In the genomic region with DNA sequence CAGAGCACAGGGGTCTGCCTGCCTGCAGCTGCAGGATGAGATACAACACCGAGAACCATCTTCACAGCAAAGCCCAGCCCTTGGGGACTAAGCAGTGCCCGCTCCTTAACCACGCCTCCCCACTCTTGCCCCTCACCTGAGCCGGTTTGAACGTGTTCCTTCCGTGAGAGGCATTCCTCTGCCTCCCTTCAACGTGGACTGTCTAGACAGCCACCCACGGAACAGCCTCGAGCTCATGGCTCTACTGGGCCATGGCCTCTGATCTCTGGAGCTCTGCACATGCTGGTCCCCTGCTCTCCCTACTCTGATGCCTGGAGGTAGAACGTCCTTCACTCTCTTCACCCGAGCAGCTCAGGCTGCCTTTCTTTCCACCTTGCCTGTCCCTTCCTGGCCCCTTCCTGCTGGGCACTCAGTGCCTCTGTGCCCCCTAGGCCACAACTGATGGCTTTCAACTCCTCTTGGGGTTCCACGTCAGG, we compare ENCODE assay signal across 8 mouse cellular contexts. TPM values are rescaled to one million over a fixed set of nuclear protein-coding genes. Genes with fewer than 3 reads are reported as not detected.
DNase-seq lines count a peak whose midpoint lies in the region; ATAC-seq lines count a peak whose summit lies in the region.
"Had no signal": no experiment of that assay in that cellular context is flagged by ENCODE, and none has a peak within 500 bp of the region (broad histone marks: within the 10 kb centered on the region; RNA-seq: fewer than 3 reads in every experiment).

A gene (minus strand): TSS at position 426 of the 476 bp plus-strand sequence.

- no peak within 1 kb of the TSS for H3K4me2 ChIP-seq in neural tube, embryonic 11.5 days (ENCODE audit: low read depth)
- no peak within 1 kb of the TSS for H3K4me2 ChIP-seq in embryonic facial prominence, embryonic 15.5 days (replicated peaks)

- no peaks in the 10 kb centered on the region for H3K27me3 ChIP-seq in neural tube, embryonic 11.5 days (ENCODE audit: control insufficient read depth, insufficient read depth, low read length)
- no peaks in the 10 kb centered on the region for H3K27me3 ChIP-seq in embryonic facial prominence, embryonic 15.5 days

- H3K27ac ChIP-seq in neural tube, embryonic 11.5 days (ENCODE audit: low read depth, low read length): no peak within 1 kb of the TSS
- H3K27ac ChIP-seq in embryonic facial prominence, embryonic 15.5 days (replicated peaks): no peak within 1 kb of the TSS; the same call in 1 of the 2 replicates
- H3K27ac ChIP-seq: macrophage had no signal

- H3K9me3 ChIP-seq in neural tube, embryonic 11.5 days (ENCODE audit: control insufficient read depth, low read length): no peaks in the 10 kb centered on the region
- H3K9me3 ChIP-seq in embryonic facial prominence, embryonic 15.5 days (replicated peaks): no peaks in the 10 kb centered on the region

- H3K4me3 ChIP-seq in neural tube, embryonic 11.5 days (ENCODE audit: low read depth, low read length): no peak within 1 kb of the TSS
- H3K4me3 ChIP-seq in embryonic facial prominence, embryonic 15.5 days (replicated peaks): no peak within 1 kb of the TSS

- no peaks in the 10 kb centered on the region for H3K36me3 ChIP-seq in neural tube, embryonic 11.5 days (ENCODE audit: control insufficient read depth, insufficient read depth, low read length)
- no peaks in the 10 kb centered on the region for H3K36me3 ChIP-seq in embryonic facial prominence, embryonic 15.5 days

- H3K4me1 ChIP-seq in neural tube, embryonic 11.5 days (ENCODE audit: control insufficient read depth, insufficient read depth, low read length): no peaks in the 10 kb centered on the region
- H3K4me1 ChIP-seq in embryonic facial prominence, embryonic 15.5 days: peaks cover 20% of the 10 kb centered on the region

- no peak within 1 kb of the TSS for H3K9ac ChIP-seq in neural tube, embryonic 11.5 days (ENCODE audit: low read length)
- no peak within 1 kb of the TSS for H3K9ac ChIP-seq in embryonic facial prominence, embryonic 15.5 days

- DNase-seq in neural tube, embryonic 11.5 days (ENCODE audit: low spot score): no peak
- no peak for DNase-seq in neural tube, embryonic 10.5 days (ENCODE audit: extremely low spot score, low spot score)
- DNase-seq in left cerebral cortex, adult 8-10 months (ENCODE audit: low spot score in 2 of 2): no peak
- DNase-seq in cerebellum, postnatal 4 days (ENCODE audit: low spot score in 2 of 2): no peak
- no peak for DNase-seq in cerebellum, adult 8-10 months
- no peak for DNase-seq in thymus, postnatal 0 days (ENCODE audit: low spot score)

- no peak for ATAC-seq in neural tube, embryonic 11.5 days (ENCODE audit: insufficient read depth, low FRiP score, low TSS enrichment)
- ATAC-seq in embryonic facial prominence, embryonic 15.5 days (ENCODE audit: insufficient number of reproducible peaks, low FRiP score, low TSS enrichment, low read depth): 0 out of 2 replicates have a peak, but pooled peaks have one; percentile 55

- WGBS in neural tube, embryonic 11.5 days: 82% methylated on average over 12 of the region's 12 CpGs
- WGBS in embryonic facial prominence, embryonic 15.5 days: 64% methylated on average over 12 of the region's 12 CpGs

RNA-seq across cellular contexts. Expression of the gene that starts here (rescaled TPM):
- polyA plus RNA-seq in neural tube, embryonic 11.5 days (2014; fragmentation: Nextera tagmentation; extraction: Ambion mirVana): 11.2 and 14.0 TPM in 2 replicates
- polyA plus RNA-seq in embryonic facial prominence, embryonic 15.5 days (2015; fragmentation: Nextera tagmentation; extraction: Ambion mirVana): 29.5 and 34.6 TPM in 2 replicates
- total RNA-seq in left cerebral cortex, adult 8-10 months (2022): 10 to 100 TPM; 86.6 to 90.7 (median 89.1) TPM
- polyA plus RNA-seq in thymus, postnatal 0 days (2015; fragmentation: Nextera tagmentation; extraction: Ambion mirVana): 7.2 and 8.5 TPM in 2 replicates
- polyA plus RNA-seq: macrophage had no signal
